ENCODE assay signal across 9 mouse cellular contexts in the genomic region with DNA sequence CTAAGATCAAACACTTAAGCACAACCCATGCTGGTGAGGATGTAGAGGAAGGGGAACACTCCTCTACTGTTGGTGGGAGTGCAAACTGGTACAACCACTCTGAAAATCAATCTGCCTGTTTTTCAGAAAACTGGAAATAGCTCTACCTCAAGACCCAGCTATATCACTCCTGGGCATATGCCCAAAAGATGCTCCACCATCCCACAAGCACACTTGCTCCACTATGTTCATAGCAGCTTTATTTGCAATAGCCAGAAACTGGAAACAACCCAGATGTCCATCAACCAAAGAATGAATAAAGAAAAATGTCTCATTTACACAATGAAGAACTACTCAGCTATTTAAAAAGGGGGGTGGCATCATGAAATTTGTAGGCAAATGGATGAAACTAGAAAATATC.
"Had no signal": no experiment of that assay in that cellular context is flagged by ENCODE, and none has a peak within 500 bp of the region (broad histone marks: within the 10 kb centered on the region; RNA-seq: fewer than 3 reads in every experiment).

No protein-coding gene starts in this region.

- DNase-seq: liver, postnatal 0 days; lung, adult 2 months; lung, postnatal 14 days; lung, postnatal 36 days; right cerebral cortex, postnatal 25 days; right cerebral cortex, postnatal 4 days; spleen, adult 18-20 months; thymus, postnatal 14 days; thymus, postnatal 36 days had no signal
